Mouse (Mus musculus): ENCODE data around the gene Gpr137.
A peak's percentile ranks its signal among the peaks of the same experiment; 100 is the strongest.

Gpr137 gene

GRCm38 (mm10) chr19:6973581-6974190, 31.4 kb upstream of the Gpr137 start:
- no peak for DNase-seq (ENCODE audit: low spot score in 2 of 2)

GRCm38 (mm10) chr19:6972247-6972917, 30.1 kb upstream of the Gpr137 start:
- no peak for DNase-seq (ENCODE audit: low spot score in 2 of 2)

GRCm38 (mm10) chr19:6971644-6972043, 29.4 kb upstream of the Gpr137 start:
- no peak for DNase-seq (ENCODE audit: low spot score in 2 of 2)

GRCm38 (mm10) chr19:6970460-6971085, 28.3 kb upstream of the Gpr137 start:
- DNase-seq (ENCODE audit: low spot score in 2 of 2) = no peak

- no peak for DNase-seq (ENCODE audit: low spot score in 2 of 2)
Measured at GRCm38 (mm10) chr19:6969665-6970381, 27.5 kb upstream of the Gpr137 start.

GRCm38 (mm10) chr19:6969291-6969664, 27.0 kb upstream of the Gpr137 start:
- no peak for DNase-seq (ENCODE audit: low spot score in 2 of 2)

GRCm38 (mm10) chr19:6968491-6969271, 26.4 kb upstream of the Gpr137 start:
- DNase-seq (ENCODE audit: low spot score in 2 of 2) = no peak

- DNase-seq (ENCODE audit: low spot score in 2 of 2) = no peak
Measured at GRCm38 (mm10) chr19:6956461-6956860, 14.2 kb upstream of the Gpr137 start.

GRCm38 (mm10) chr19:6955424-6955823, 13.1 kb upstream of the Gpr137 start:
- DNase-seq (ENCODE audit: low spot score in 2 of 2) = no peak

- DNase-seq (ENCODE audit: low spot score in 2 of 2) = no peak
Measured at GRCm38 (mm10) chr19:6954046-6954445, 11.8 kb upstream of the Gpr137 start.

- DNase-seq (ENCODE audit: low spot score in 2 of 2) = no peak
Measured at GRCm38 (mm10) chr19:6952712-6953037, 10.4 kb upstream of the Gpr137 start.

- DNase-seq (ENCODE audit: low spot score in 2 of 2) = peak; percentile 60 to 73
Measured at GRCm38 (mm10) chr19:6951994-6952711, 9.9 kb upstream of the Gpr137 start.

GRCm38 (mm10) chr19:6951381-6951968, 9.2 kb upstream of the Gpr137 start:
- peak; percentile 93 to 96 for DNase-seq (ENCODE audit: low spot score in 2 of 2)

- peak; percentile 64 to 72 for DNase-seq (ENCODE audit: low spot score in 2 of 2)
Measured at GRCm38 (mm10) chr19:6950613-6951153, 8.4 kb upstream of the Gpr137 start.

- DNase-seq (ENCODE audit: low spot score in 2 of 2) = no peak
Measured at GRCm38 (mm10) chr19:6949951-6950350, 7.7 kb upstream of the Gpr137 start.

GRCm38 (mm10) chr19:6949532-6949931, 7.3 kb upstream of the Gpr137 start:
- DNase-seq (ENCODE audit: low spot score in 2 of 2) = no peak

GRCm38 (mm10) chr19:6948186-6948585, 5.9 kb upstream of the Gpr137 start:
- no peak for DNase-seq (ENCODE audit: low spot score in 2 of 2)

- no peak for DNase-seq (ENCODE audit: low spot score in 2 of 2)
Measured at GRCm38 (mm10) chr19:6947742-6948141, 5.5 kb upstream of the Gpr137 start.

- no peak for DNase-seq (ENCODE audit: low spot score in 2 of 2)
Measured at GRCm38 (mm10) chr19:6943709-6944108, 1.4 kb upstream of the Gpr137 start.

GRCm38 (mm10) chr19:6942764-6943163, 484 bp upstream of the Gpr137 start:
- DNase-seq (ENCODE audit: low spot score in 2 of 2) = no peak

All from right cerebral cortex, adult 2 months (tissue).